Mouse (Mus musculus) heart, adult 2 months (tissue): ENCODE measurements around the gene Patz1.

Experiments
- CTCF ChIP-seq: fragments of 200-600 bp; IDR thresholded peaks from 2 replicates; pipeline ENCODE4 v1.8.1; 2022; ENCODE audit warnings: antibody characterized with exemption, mild to moderate bottlenecking, moderate library complexity
- EP300 ChIP-seq: fragments of 200-500 bp; IDR thresholded peaks from 2 replicates; pipeline ENCODE4 v1.6.1; 2011; ENCODE audit warnings: low read depth, low read length, control low read depth; ENCODE audit not compliant: insufficient read depth
- POLR2A ChIP-seq: fragments of 200-500 bp; IDR thresholded peaks from 2 replicates; pipeline ENCODE4 v1.6.1; 2011; ENCODE audit warnings: mild to moderate bottlenecking, low read depth, low read length, control low read depth; ENCODE audit not compliant: insufficient read depth

GRCm38 (mm10) chr11:3313294-3313693 is 24.6 kb downstream of the Patz1 start:
- no peak for TF ChIP-seq CTCF
- no peak for TF ChIP-seq EP300
- TF ChIP-seq POLR2A: no peak
